ENCODE assay signal across 9 mouse cellular contexts in the genomic region with DNA sequence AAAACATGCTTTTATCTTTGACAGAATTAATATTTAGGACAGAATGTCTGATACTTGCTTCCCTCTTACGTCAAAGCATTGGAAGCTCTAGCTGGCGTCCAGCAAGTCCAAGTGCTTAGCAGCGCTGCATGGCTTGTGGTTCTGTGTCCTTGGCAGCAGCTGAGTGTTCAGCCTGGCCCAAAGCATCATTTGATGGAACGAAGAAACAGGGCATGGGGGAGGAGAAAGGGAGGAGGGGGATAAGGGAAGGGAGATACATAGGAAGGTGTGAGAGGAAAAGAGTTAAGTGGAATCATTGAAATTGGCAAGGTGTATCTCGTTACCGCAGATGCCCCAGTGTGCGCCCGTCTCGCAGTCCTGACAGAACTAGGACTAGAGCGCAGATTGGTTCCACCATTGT.
DNase-seq lines count a peak whose midpoint lies in the region; ATAC-seq and TF ChIP-seq lines count a peak whose summit lies in the region.
"Had no signal": no experiment of that assay in that cellular context is flagged by ENCODE, and none has a peak within 500 bp of the region (broad histone marks: within the 10 kb centered on the region; RNA-seq: fewer than 3 reads in every experiment).

No protein-coding gene starts in this region.

- TF ChIP-seq EP300 in lung, postnatal 0 days (IDR thresholded peaks at IDR 0.05), result no peak
- no peak for TF ChIP-seq EP300 in liver, postnatal 0 days (IDR thresholded peaks at IDR 0.05; ENCODE audit: low read depth)

- peak; percentile 69 for DNase-seq in cerebellum, adult 8-10 months
- peak; percentile 39 for DNase-seq in lung, postnatal 0 days (ENCODE audit: low spot score)
- DNase-seq in liver, postnatal 0 days, result no peak
- no peak for DNase-seq in spleen, postnatal 36 days (ENCODE audit: low spot score in 2 of 2)

- H3K9me3 ChIP-seq in kidney, embryonic 16.5 days (ENCODE audit: low read length), result no peaks in the 10 kb centered on the region
- no peaks in the 10 kb centered on the region for H3K9me3 ChIP-seq in kidney, embryonic 14.5 days (ENCODE audit: control insufficient read depth, low read length)
- H3K9me3 ChIP-seq in heart, embryonic 12.5 days (replicated peaks), result no peaks in the 10 kb centered on the region
- no peaks in the 10 kb centered on the region for H3K9me3 ChIP-seq in lung, postnatal 0 days (ENCODE audit: low read length)
- H3K9me3 ChIP-seq in liver, postnatal 0 days (ENCODE audit: low read length), result no peaks in the 10 kb centered on the region
- H3K9me3 ChIP-seq: limb, embryonic 13.5 days had no signal

- no peak overlapping the region for H3K9ac ChIP-seq in kidney, embryonic 16.5 days (replicated peaks; ENCODE audit: low read length)
- no peak overlapping the region for H3K9ac ChIP-seq in kidney, embryonic 14.5 days (ENCODE audit: low read depth, low read length)
- no peak overlapping the region for H3K9ac ChIP-seq in heart, embryonic 12.5 days
- no peak overlapping the region for H3K9ac ChIP-seq in lung, postnatal 0 days (replicated peaks; ENCODE audit: low read depth)
- H3K9ac ChIP-seq in liver, postnatal 0 days (replicated peaks), result no peak overlapping the region
- H3K9ac ChIP-seq: limb, embryonic 13.5 days had no signal

- no peak for TF ChIP-seq CTCF in lung, postnatal 0 days (IDR thresholded peaks at IDR 0.05)
- no peak for TF ChIP-seq CTCF in liver, postnatal 0 days (IDR thresholded peaks at IDR 0.05; ENCODE audit: low read depth)

- peak overlapping the region; percentile 61; the same call in 1 of the 2 replicates for H3K27ac ChIP-seq in kidney, embryonic 16.5 days (ENCODE audit: low read length)
- H3K27ac ChIP-seq in kidney, embryonic 14.5 days (ENCODE audit: low read depth, low read length), result no peak overlapping the region; the same call in 1 of the 2 replicates
- peak overlapping the region; percentile 66 for H3K27ac ChIP-seq in heart, embryonic 12.5 days (ENCODE audit: poor library complexity, severe bottlenecking)
- H3K27ac ChIP-seq in lung, postnatal 0 days (ENCODE audit: low read length), result no peak overlapping the region
- no peak overlapping the region for H3K27ac ChIP-seq in liver, postnatal 0 days (ENCODE audit: low read depth)
- H3K27ac ChIP-seq: limb, embryonic 13.5 days had no signal

- no peak overlapping the region for H3K4me3 ChIP-seq in kidney, embryonic 16.5 days (ENCODE audit: low read length)
- H3K4me3 ChIP-seq in kidney, embryonic 14.5 days (ENCODE audit: low read length), result no peak overlapping the region
- H3K4me3 ChIP-seq in heart, embryonic 12.5 days, result no peak overlapping the region
- H3K4me3 ChIP-seq in lung, postnatal 0 days (ENCODE audit: low read depth, low read length), result no peak overlapping the region
- H3K4me3 ChIP-seq in liver, postnatal 0 days (ENCODE audit: low read depth, low read length), result no peak overlapping the region
- H3K4me3 ChIP-seq: limb, embryonic 13.5 days had no signal

- ATAC-seq in kidney, embryonic 16.5 days (ENCODE audit: low FRiP score, low TSS enrichment), result no peak
- ATAC-seq in kidney, embryonic 14.5 days (ENCODE audit: low FRiP score, low TSS enrichment), result no peak
- no peak for ATAC-seq in heart, embryonic 12.5 days (ENCODE audit: insufficient number of reproducible peaks, low FRiP score)
- ATAC-seq in lung, postnatal 0 days, result peak; percentile 36
- ATAC-seq in liver, postnatal 0 days, result no peak
- no peak for ATAC-seq in megakaryocyte-erythroid progenitor cell, adult 5-6 weeks (replicated peaks; ENCODE audit: low FRiP score, low TSS enrichment, poor library complexity, severe bottlenecking)

- H3K4me1 ChIP-seq in kidney, embryonic 16.5 days (ENCODE audit: insufficient read depth, low read length), result peaks cover 12% of the 10 kb centered on the region
- H3K4me1 ChIP-seq in kidney, embryonic 14.5 days (ENCODE audit: control insufficient read depth, insufficient read depth, low read length), result no peaks in the 10 kb centered on the region
- peaks cover 38% of the 10 kb centered on the region for H3K4me1 ChIP-seq in heart, embryonic 12.5 days (replicated peaks)
- peaks cover 2% of the 10 kb centered on the region for H3K4me1 ChIP-seq in lung, postnatal 0 days (ENCODE audit: insufficient read depth, low read depth, low read length)
- H3K4me1 ChIP-seq in liver, postnatal 0 days (ENCODE audit: insufficient read depth), result no peaks in the 10 kb centered on the region

- 74% methylated on average over 10 of the region's 10 CpGs for WGBS in kidney, embryonic 16.5 days
- 80% methylated on average over 10 of the region's 10 CpGs for WGBS in kidney, embryonic 14.5 days
- WGBS in heart, embryonic 12.5 days, result 74% methylated on average over 10 of the region's 10 CpGs
- 74% methylated on average over 10 of the region's 10 CpGs for WGBS in lung, postnatal 0 days
- WGBS in liver, postnatal 0 days (ENCODE audit: insufficient replicate concordance), result 83% methylated on average over 10 of the region's 10 CpGs

- H3K27me3 ChIP-seq in kidney, embryonic 16.5 days (ENCODE audit: insufficient read depth, low read length), result no peaks in the 10 kb centered on the region
- no peaks in the 10 kb centered on the region for H3K27me3 ChIP-seq in kidney, embryonic 14.5 days (ENCODE audit: control insufficient read depth, insufficient read depth, low read length)
- H3K27me3 ChIP-seq in heart, embryonic 12.5 days (replicated peaks), result no peaks in the 10 kb centered on the region
- H3K27me3 ChIP-seq in lung, postnatal 0 days (replicated peaks; ENCODE audit: insufficient read depth, low read length), result no peaks in the 10 kb centered on the region
- no peaks in the 10 kb centered on the region for H3K27me3 ChIP-seq in liver, postnatal 0 days (ENCODE audit: insufficient read depth, low read length)
- H3K27me3 ChIP-seq: limb, embryonic 13.5 days had no signal

- H3K4me2 ChIP-seq in kidney, embryonic 16.5 days (replicated peaks; ENCODE audit: low read depth, low read length), result no peak overlapping the region
- H3K4me2 ChIP-seq in kidney, embryonic 14.5 days (replicated peaks; ENCODE audit: low read depth, low read length), result no peak overlapping the region
- 0 out of 2 replicates have a peak overlapping the region, but pooled peaks have one; percentile 10 for H3K4me2 ChIP-seq in heart, embryonic 12.5 days
- no peak overlapping the region for H3K4me2 ChIP-seq in lung, postnatal 0 days (replicated peaks; ENCODE audit: low read depth, low read length)
- no peak overlapping the region for H3K4me2 ChIP-seq in liver, postnatal 0 days (ENCODE audit: low read depth, low read length)

- H3K36me3 ChIP-seq in kidney, embryonic 16.5 days (ENCODE audit: insufficient read depth, low read length), result no peaks in the 10 kb centered on the region
- H3K36me3 ChIP-seq in kidney, embryonic 14.5 days (ENCODE audit: control insufficient read depth, insufficient read depth, low read length), result no peaks in the 10 kb centered on the region
- no peaks in the 10 kb centered on the region for H3K36me3 ChIP-seq in heart, embryonic 12.5 days
- H3K36me3 ChIP-seq in lung, postnatal 0 days (ENCODE audit: insufficient read depth, low read length), result no peaks in the 10 kb centered on the region
- no peaks in the 10 kb centered on the region for H3K36me3 ChIP-seq in liver, postnatal 0 days (replicated peaks; ENCODE audit: insufficient read depth, low read length)
- H3K36me3 ChIP-seq: limb, embryonic 13.5 days had no signal

Comparison
In these comparisons a context has a peak if more than half of its experiments do, and no peak if none do; other contexts are left out.
1. H3K27ac ChIP-seq: peak in kidney, embryonic 16.5 days (single experiment) and heart, embryonic 12.5 days (single experiment); none in kidney, embryonic 14.5 days (single experiment), lung, postnatal 0 days (single experiment) and liver, postnatal 0 days (single experiment).
2. DNase-seq: peak in cerebellum, adult 8-10 months (single experiment) and lung, postnatal 0 days (single experiment); none in liver, postnatal 0 days (single experiment) and spleen, postnatal 36 days (0 of 2).